Mouse (Mus musculus) spleen, postnatal 4 days (tissue): ENCODE measurements around the gene Erp29.

Source experiments
- DNase-seq, 2 experiments: peaks; one replicate each; pipeline ENCODE4 v3.0.0; 2022; ENCODE audit warnings: low spot score in 2 of 2

Gene Erp29

GRCm38 (mm10) chr5:121389106-121389505, 63.2 kb downstream of the Erp29 start:
- DNase-seq: no peak

GRCm38 (mm10) chr5:121387126-121387525, 65.2 kb downstream of the Erp29 start:
- DNase-seq: no peak

GRCm38 (mm10) chr5:121386120-121386909, 66.0 kb downstream of the Erp29 start:
- DNase-seq: no peak

- peak; percentile 94 to 95 for DNase-seq
Observed at GRCm38 (mm10) chr5:121385461-121386119, 66.7 kb downstream of the Erp29 start, which contains the start of gene Trafd1. Trafd1 (minus strand) TSS chr5:121385632.

- DNase-seq: peak in 1 of 2 experiments; percentile 80
Observed at GRCm38 (mm10) chr5:121384757-121385460, 67.4 kb downstream of the Erp29 start.

GRCm38 (mm10) chr5:121383857-121384756, 68.2 kb downstream of the Erp29 start:
- no peak for DNase-seq

GRCm38 (mm10) chr5:121380692-121381091, 71.6 kb downstream of the Erp29 start:
- no peak for DNase-seq

GRCm38 (mm10) chr5:121378678-121379256, 73.5 kb downstream of the Erp29 start:
- DNase-seq: no peak
